Mouse (Mus musculus) hindlimb bud, embryonic 11.5 days (tissue): ENCODE measurements around the gene Dact1.

ENCODE experiments used
- DNase-seq: peaks from one replicate; pipeline ENCODE4 v3.0.0-alpha.2; 2012; ENCODE audit warnings: low read depth, low spot score; ENCODE audit errors: extremely low spot score

Dact1 gene

GRCm38 (mm10) chr12:71309581-71310067 is at the start of gene Dact1:
Gene Dact1 (plus strand): TSS chr12:71309884.
- no peak for DNase-seq

GRCm38 (mm10) chr12:71264211-71264610 is 45.5 kb upstream of the Dact1 start:
- DNase-seq, result no peak

- no peak for DNase-seq
Observed at GRCm38 (mm10) chr12:71269367-71269766, 40.3 kb upstream of the Dact1 start.

- DNase-seq, result no peak
Observed at GRCm38 (mm10) chr12:71271131-71271530, 38.6 kb upstream of the Dact1 start.

GRCm38 (mm10) chr12:71274519-71275237 is 35.0 kb upstream of the Dact1 start:
- no peak for DNase-seq

- DNase-seq, result no peak
Observed at GRCm38 (mm10) chr12:71275906-71276595, 33.6 kb upstream of the Dact1 start.

GRCm38 (mm10) chr12:71279521-71280262 is 30.0 kb upstream of the Dact1 start:
- DNase-seq, result no peak

- no peak for DNase-seq
Observed at GRCm38 (mm10) chr12:71281201-71281768, 28.4 kb upstream of the Dact1 start.

GRCm38 (mm10) chr12:71285399-71285798 is 24.3 kb upstream of the Dact1 start:
- no peak for DNase-seq

GRCm38 (mm10) chr12:71290460-71290859 is 19.2 kb upstream of the Dact1 start:
- DNase-seq, result no peak

GRCm38 (mm10) chr12:71293960-71294942 is 15.4 kb upstream of the Dact1 start:
- no peak for DNase-seq

GRCm38 (mm10) chr12:71296849-71297535 is 12.7 kb upstream of the Dact1 start:
- no peak for DNase-seq

- DNase-seq, result no peak
Observed at GRCm38 (mm10) chr12:71310068-71310931, 616 bp downstream of the Dact1 start.

GRCm38 (mm10) chr12:71311237-71311887 is 1.7 kb downstream of the Dact1 start:
- DNase-seq, result no peak

GRCm38 (mm10) chr12:71318239-71318638 is 8.6 kb downstream of the Dact1 start:
- DNase-seq, result no peak

- DNase-seq, result no peak
Observed at GRCm38 (mm10) chr12:71319536-71319935, 9.9 kb downstream of the Dact1 start.

GRCm38 (mm10) chr12:71332646-71333045 is 23.0 kb downstream of the Dact1 start:
- DNase-seq, result no peak

- DNase-seq, result no peak
Observed at GRCm38 (mm10) chr12:71333561-71333960, 23.9 kb downstream of the Dact1 start.
